Mouse (Mus musculus) retina, adult 2 months (tissue): ENCODE data around the gene Llgl2.
"Not testable (repeated sequence)": the region's sequence is repeated elsewhere in the genome, so short reads cannot be mapped to it uniquely, and the experiment has no call there.

Experiments used
- DNase-seq: peaks from one replicate; pipeline ENCODE4 v3.0.0-alpha.2; 2012; ENCODE audit warnings: low read depth, low spot score

The Llgl2 gene

DNA sequence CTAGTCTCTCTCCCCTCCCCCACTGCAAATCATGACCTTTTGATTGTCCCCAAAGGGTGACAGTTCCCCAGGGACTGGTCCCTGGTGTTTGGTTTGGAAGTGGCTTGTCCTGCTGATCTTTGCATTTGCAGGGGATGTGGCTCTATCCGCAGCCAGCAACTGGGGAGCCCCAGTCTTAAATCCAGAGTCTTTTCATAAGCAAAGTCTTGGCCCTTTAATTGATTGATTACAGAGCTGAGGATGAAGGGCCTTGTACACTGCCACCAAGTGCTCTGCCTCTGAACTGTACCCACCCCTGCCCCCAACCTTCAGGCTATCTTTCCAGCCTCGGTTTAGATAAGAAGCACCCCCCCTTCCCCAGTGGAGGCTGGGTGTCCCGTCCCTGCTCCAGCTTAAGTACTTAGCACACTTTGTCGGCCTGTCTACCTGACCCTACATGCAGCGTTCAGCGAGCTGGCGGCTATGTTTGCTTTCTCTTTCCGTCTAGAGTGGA, 9.2 kb downstream of the Llgl2 start:
- DNase-seq = peak; percentile 66

GRCm38 (mm10) chr11:115834033-115834432, 10.2 kb downstream of the Llgl2 start:
- DNase-seq = no peak

DNA sequence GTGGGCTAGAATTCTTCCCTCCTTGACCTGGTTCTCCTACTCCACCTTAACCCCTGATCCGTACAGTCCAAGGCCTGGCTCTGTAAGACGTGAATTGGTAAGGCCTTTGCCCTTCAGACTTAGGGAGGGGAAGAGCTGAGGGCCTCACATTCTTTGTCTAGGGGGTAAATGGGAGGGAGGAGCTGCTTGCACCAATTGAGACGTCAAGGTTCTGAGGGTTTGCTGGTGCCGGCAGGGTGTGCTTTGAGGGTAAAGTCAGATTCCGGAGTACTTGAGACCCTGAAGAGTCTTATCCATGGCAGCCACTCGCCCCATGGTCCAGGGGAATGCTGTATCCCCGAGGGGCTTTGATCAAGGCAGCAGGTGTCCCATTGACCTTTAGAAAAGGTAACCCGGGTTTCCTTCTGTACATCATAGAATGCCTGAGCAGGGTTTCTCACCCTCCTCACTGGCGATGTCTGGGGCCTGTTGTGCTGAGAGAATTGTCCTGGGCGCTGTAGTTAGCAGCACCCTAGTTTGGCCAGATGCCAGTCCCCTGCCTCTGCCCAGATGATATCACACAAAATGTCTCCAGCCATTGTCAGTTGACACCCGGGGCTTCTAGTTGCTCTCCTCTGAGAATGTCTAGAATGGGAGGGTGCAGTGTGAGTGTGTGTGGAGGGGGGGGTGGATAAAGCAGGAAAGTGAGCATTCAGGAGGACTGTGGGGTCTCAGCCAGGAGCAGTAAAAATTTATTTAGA, 13.0 kb downstream of the Llgl2 start:
- no peak for DNase-seq

GRCm38 (mm10) chr11:115837606-115838345, 13.9 kb downstream of the Llgl2 start:
- no peak for DNase-seq

GRCm38 (mm10) chr11:115838895-115839311, 15.1 kb downstream of the Llgl2 start:
- DNase-seq = no peak

DNA sequence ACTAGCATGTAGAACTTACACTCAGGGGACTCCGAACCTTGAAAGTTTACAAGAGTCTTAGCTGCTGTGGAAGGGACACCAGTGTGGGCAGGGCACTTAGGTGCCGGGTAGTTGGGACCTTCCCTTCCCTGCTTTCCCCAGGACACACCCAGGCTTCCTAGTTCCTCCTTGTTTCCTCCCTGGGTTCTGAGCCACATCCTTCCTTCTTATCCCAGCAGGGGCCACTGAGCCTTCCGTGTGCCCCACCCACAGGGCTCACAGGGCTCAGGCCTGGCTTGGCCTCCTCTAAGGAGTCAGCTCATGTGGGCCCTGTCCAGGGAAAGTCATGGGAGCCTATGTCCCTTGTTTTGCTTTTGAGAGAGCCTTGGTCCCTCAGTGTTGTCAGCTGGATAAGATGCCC, 15.9 kb downstream of the Llgl2 start:
- DNase-seq = no peak

DNA sequence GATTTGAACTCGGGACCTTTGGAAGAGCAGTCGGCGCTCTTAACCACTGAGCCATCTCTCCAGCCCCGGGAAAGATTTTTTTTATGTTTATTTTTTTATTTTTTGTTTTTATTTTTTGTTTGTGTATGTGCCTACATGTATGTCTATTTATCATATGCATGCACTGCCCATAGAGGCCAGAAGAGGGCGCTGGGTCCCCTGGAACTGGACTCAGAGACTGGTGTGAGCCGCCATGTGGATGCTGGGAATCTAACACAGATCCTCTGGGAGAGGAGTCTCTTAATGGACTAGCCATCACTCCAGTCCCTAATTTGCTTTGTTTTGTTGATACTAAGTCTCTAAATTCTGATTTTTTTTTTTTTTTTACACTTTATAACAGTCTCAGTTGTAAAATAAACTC, 17.2 kb downstream of the Llgl2 start:
- DNase-seq = no peak

- no peak for DNase-seq
Observed at GRCm38 (mm10) chr11:115841961-115842550, 18.2 kb downstream of the Llgl2 start.

DNA sequence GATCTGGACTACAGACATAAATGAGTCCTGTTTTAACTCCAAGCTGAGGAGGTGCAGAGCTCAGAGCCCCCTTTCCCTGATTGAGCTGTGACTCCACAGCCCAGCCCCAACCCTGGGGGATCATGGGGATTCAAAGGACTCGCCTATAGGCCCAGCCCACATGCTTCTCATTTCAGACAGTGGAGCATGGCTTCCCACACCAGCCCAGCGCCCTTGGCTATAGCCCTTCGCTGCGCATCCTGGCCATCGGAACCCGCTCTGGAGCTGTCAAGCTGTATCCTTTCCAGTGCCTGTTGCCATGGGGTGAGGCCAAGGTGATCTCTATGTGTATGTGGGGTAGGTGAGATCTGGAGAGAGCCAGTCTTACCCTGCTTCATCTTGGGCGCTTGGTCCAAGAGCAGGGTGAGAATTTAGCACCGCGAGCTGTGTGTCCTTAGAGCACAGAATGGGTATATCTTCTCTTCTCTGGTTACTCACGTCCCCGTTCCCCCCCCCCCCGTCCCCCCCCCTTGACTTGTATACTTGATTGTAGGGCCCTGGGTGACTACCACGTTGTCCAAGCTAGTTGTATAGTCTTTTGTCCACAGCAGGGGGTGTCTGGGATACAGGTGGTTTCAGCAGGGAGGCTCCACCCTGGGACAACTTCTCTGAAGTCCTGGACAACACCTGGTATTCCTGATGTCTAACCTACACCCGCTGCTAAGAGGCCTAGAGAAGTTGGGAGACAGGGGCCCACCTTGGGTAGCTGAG, 19.5 kb downstream of the Llgl2 start:
- no peak for DNase-seq

- no peak for DNase-seq
Observed at GRCm38 (mm10) chr11:115843891-115844239, 20.0 kb downstream of the Llgl2 start.

DNA sequence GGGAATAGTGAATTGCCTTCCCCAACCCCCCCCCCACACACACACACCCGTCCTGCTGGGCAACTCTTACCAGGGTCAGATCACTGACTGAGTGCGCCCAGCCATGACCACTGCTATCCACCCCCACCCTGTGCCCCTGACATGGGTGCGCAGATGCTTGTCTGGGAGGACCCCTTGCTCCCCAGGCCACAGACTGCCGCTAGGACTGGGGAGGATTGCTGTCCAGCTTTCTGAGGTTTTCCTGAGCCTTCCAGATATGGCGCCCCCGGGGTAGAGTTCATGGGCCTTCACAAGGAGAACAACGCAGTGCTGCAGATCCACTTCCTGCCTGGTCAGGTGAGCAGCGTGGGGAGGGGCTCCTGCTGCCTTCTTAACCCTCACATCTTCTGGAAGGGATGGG, 20.4 kb downstream of the Llgl2 start:
- DNase-seq = no peak

- no peak for DNase-seq
Observed at GRCm38 (mm10) chr11:115845819-115846218, 22.0 kb downstream of the Llgl2 start.

DNA sequence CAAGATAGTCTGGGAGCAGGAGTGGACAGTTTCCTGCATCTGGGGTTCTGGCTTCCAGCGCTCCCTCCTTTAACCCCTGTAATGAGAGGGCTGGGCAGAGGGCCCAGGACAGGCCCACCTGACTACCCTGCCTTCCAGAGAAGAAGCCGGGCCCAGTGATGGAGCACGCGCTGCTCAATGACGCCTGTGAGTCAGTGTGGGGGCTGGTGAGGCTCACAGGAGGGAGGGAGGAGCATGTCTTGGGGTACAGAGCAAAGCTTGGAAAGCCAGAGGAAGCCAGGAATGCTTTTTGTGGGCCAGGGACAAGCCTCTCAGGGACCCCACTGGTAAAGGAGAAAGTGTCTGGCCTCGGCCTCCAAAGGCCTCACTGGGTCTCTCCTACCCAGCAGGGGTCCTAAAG, 30.8 kb downstream of the Llgl2 start:
- no peak for DNase-seq

- not testable (repeated sequence) for DNase-seq
Observed at GRCm38 (mm10) chr11:115857146-115857545, 33.3 kb downstream of the Llgl2 start.

DNA sequence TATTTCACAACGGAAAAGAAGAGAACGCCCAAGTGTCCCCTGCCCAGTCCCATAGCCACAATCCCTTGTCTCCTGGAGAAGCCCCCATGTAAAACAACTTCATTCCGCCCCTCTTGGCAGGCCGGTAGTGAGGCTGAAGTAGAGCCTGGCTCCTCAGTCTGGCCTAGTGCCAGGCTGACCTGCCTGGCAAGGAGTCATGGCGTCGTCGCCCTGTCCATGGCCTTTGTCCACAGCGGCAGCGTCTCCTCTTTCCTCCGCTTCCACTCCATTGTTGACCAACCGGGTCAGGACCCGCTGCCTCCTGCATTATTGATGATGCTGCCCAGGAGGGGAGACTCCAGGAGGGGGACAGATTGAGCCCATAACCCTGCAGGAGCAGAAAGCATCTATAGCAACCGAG, 34.1 kb downstream of the Llgl2 start:
- no peak for DNase-seq

- DNase-seq = no peak
Observed at GRCm38 (mm10) chr11:115858354-115858753, 34.5 kb downstream of the Llgl2 start, which contains the start of gene Myo15b. Gene Myo15b, plus strand, starts transcription at chr11:115858406.

DNA sequence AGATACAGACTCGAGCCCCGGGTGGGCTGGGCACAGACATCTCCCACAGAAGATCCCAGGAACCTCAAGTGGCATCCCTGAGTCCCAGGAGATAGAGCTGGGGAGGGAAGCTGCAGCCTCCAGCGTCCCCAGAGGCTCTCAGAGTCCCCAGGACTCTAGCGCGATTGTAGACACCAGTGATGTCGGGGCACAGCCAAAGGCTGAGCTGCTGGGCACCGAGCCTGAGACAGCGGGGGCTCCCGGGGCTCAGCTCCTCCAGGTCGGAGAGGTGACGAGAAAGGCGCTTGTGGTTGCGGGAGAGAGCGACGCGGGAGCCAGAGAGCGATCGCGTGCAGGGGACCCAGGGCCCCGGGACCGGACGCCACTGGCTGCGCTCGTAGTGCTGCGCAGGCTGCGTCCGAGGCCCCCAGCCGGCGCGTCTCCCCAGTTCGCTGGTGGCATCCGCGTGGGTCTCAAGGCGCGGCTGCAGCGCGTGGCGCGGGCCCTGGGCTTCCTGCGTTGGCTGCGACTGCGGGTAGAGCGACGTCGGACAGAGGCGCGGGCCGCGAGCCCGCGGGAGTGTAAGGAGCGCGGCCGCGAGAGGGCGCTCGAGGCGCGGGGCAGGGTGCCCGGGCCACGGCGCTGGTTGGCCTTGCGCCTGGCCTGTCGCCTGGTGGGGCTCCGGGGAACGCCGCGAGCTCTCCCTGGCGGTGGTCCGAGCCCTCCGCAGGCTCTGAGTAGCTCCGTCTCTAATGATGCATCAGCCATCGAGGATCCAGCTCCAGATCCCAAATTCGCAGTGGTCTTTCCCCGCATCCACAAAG, 35.5 kb downstream of the Llgl2 start:
- peak; percentile 60 for DNase-seq

DNA sequence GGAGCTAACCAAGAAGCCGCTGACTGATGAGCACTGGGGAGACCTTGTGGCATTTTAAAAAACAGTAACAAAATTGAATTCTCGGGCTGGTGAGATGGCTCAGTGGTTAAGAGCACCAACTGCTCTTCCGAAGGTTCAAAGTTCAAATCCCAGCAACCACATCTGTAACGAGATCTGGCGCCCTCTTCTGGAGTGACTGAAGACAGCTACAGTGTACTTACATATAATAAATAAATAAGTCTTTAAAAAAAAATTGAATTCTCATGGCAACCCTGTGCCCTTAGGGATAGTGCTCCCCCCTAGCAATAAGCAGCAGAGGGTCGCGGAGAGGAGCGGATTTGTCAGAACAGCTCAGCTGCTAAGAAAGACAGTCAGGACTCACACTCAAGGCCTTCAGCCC, 40.0 kb downstream of the Llgl2 start:
- no peak for DNase-seq

GRCm38 (mm10) chr11:115869393-115869792, 45.5 kb downstream of the Llgl2 start:
- DNase-seq = no peak

DNA sequence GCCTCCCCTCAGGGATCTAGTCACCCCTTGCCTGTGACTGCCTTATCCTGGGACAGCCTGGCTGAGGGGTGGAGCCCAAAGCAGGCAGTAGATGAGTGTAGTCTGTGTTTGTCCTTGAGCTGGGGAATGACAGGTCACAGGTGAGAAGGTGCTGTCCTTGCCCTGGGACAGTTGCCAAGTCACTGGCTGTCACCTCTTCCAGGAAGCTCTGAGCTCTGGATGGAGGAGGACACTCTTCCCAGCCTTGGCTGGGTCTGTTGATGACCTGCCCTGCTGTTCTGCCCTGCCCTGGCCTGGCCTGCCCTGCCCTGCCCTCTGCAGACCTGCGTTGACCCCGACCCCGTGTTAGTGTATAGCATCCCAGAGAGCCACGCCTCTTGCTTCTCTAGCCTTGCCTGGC, 48.6 kb downstream of the Llgl2 start:
- no peak for DNase-seq

DNA sequence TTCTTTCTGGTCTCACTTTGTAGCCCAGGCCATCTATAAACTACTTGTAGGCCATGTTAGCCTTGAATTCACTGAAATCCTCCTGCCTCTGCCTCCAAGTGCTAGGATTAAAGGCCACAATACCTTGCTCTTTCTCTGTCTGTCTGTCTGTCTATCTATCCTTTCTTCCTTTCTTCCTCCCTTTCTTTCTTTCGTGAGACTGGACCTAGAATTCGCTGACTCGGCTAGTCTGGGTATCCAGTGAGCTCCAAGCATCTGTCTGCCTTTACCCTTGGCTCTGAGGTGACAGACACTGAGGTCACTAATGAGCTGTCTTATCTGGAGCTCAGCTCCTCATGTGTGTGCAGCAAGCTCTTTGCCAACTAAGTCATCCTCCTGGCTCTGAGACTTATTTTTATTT, 52.1 kb downstream of the Llgl2 start:
- no peak for DNase-seq
